Mouse (Mus musculus) cerebellum, adult 11 months (tissue): ENCODE results near the gene Dhh.

Experiments used
- DNase-seq: peaks from one replicate; pipeline ENCODE4 v3.0.0; 2022

Gene Dhh

GRCm38 (mm10) chr15:98871070-98871915 lies 27.0 kb downstream of the Dhh start, which contains the start of gene Kmt2d:
Kmt2d (minus strand) TSS chr15:98871204.
- DNase-seq, result no peak

- DNase-seq, result peak; percentile 59
Observed at GRCm38 (mm10) chr15:98870179-98871069, 27.9 kb downstream of the Dhh start.

GRCm38 (mm10) chr15:98869342-98870178 lies 28.8 kb downstream of the Dhh start:
- DNase-seq, result no peak

- DNase-seq, result no peak
Observed at GRCm38 (mm10) chr15:98868346-98869063, 29.8 kb downstream of the Dhh start.

GRCm38 (mm10) chr15:98867321-98867720 lies 31.0 kb downstream of the Dhh start:
- no peak for DNase-seq

- no peak for DNase-seq
Observed at GRCm38 (mm10) chr15:98866501-98866900, 31.8 kb downstream of the Dhh start.

GRCm38 (mm10) chr15:98865771-98866170 lies 32.6 kb downstream of the Dhh start:
- no peak for DNase-seq

GRCm38 (mm10) chr15:98864951-98865350 lies 33.4 kb downstream of the Dhh start:
- no peak for DNase-seq

- no peak for DNase-seq
Observed at GRCm38 (mm10) chr15:98863451-98863958, 34.8 kb downstream of the Dhh start.

- no peak for DNase-seq
Observed at GRCm38 (mm10) chr15:98861701-98862410, 36.5 kb downstream of the Dhh start.

GRCm38 (mm10) chr15:98860921-98861320 lies 37.4 kb downstream of the Dhh start:
- DNase-seq, result no peak

- DNase-seq, result no peak
Observed at GRCm38 (mm10) chr15:98859319-98860043, 38.9 kb downstream of the Dhh start.

GRCm38 (mm10) chr15:98854214-98854613 lies 44.1 kb downstream of the Dhh start:
- DNase-seq, result no peak

GRCm38 (mm10) chr15:98853161-98853937 lies 45.0 kb downstream of the Dhh start:
- no peak for DNase-seq

GRCm38 (mm10) chr15:98852733-98853132 lies 45.6 kb downstream of the Dhh start:
- DNase-seq, result no peak

GRCm38 (mm10) chr15:98852071-98852470 lies 46.3 kb downstream of the Dhh start:
- no peak for DNase-seq

- peak; percentile 16 for DNase-seq
Observed at GRCm38 (mm10) chr15:98851229-98851818, 47.0 kb downstream of the Dhh start.

- peak; percentile 31 for DNase-seq
Observed at GRCm38 (mm10) chr15:98850668-98851067, 47.7 kb downstream of the Dhh start.

GRCm38 (mm10) chr15:98849956-98850600 lies 48.3 kb downstream of the Dhh start:
- peak; percentile 18 for DNase-seq
